Mouse (Mus musculus) intestine, embryonic 15.5 days (tissue): ENCODE measurements at regions not wholly inside any gene's neighbourhood (a gene's known extent, or its start where the extent isn't known, plus 50 kb on each side); places are given as distances from the start of the nearest gene placed in this dataset.

ENCODE experiments used
- ATAC-seq: fragments of 200-750 bp; cut with Nextera tagmentation; 2 replicates; pipeline ENCODE4 v1.8.0; 2017; ENCODE audit warnings: moderate TSS enrichment, moderate library complexity
- H3K27ac ChIP-seq: fragments of 300-500 bp; sonication (generic); 2 replicates; pipeline ENCODE4 v1.5.1; 2015; ENCODE audit warnings: mild to moderate bottlenecking, inconsistent platforms
- H3K27me3 ChIP-seq: fragments of 300-500 bp; sonication (generic); replicated peaks from 2 replicates; pipeline ENCODE4 v1.6.1; 2015; ENCODE audit warnings: inconsistent platforms
- H3K36me3 ChIP-seq: fragments of 300-500 bp; sonication (generic); 2 replicates; pipeline ENCODE4 v1.6.1; 2015; ENCODE audit warnings: inconsistent platforms
- H3K4me1 ChIP-seq: fragments of 300-500 bp; sonication (generic); replicated peaks from 2 replicates; pipeline ENCODE4 v1.6.1; 2015; ENCODE audit warnings: inconsistent platforms
- H3K4me2 ChIP-seq: fragments of 300-500 bp; sonication (generic); replicated peaks from 2 replicates; pipeline ENCODE4 v1.6.1; 2015; ENCODE audit warnings: mild to moderate bottlenecking, inconsistent platforms
- H3K4me3 ChIP-seq: fragments of 300-500 bp; sonication (generic); replicated peaks from 2 replicates; pipeline ENCODE4 v1.5.1; 2015; ENCODE audit warnings: inconsistent platforms
- H3K9ac ChIP-seq: fragments of 300-500 bp; sonication (generic); 2 replicates; pipeline ENCODE4 v1.6.1; 2015; ENCODE audit warnings: inconsistent platforms
- H3K9me3 ChIP-seq: fragments of 300-500 bp; sonication (generic); 2 replicates; pipeline ENCODE4 v1.6.1; 2016; ENCODE audit warnings: inconsistent platforms
- WGBS: fragments of 180-500 bp; shearing (Covaris S2); methylation state at CpG from one replicate; pipeline ENCODE4 v1.1.7; 2015; 5-methylcytosine and 5-hydroxymethylcytosine counted together

DNA sequence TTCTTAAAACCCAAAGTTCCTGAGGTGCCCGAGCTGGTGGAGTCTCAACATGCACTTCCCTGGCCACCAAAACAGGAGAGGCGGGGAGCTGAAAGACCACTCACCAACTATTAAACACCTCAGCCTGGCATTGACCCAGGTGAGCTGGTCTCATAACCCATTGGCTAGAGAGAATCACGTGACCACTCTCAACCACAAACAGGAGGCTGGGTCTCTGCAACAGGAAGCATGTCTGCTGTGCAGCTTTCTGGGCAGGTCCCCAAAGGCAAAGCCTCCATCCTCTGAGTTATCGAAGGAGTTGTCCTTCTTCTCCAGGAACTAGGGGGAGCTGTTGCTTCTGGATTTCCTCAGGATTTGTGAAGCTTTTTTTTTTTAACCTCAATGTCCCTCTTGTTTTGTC lies 242.5 kb downstream of the 3110018I06Rik start:
- Histone ChIP-seq H3K4me3 (no peak overlapping the region), H3K27ac (no peak overlapping the region), H3K36me3 (no peaks in the 10 kb centered on the region), H3K9me3 (no peaks in the 10 kb centered on the region), H3K4me1 (no peaks in the 10 kb centered on the region), H3K9ac (no peak overlapping the region), H3K27me3 (no peaks in the 10 kb centered on the region), H3K4me2 (no peak overlapping the region)
- no peak for ATAC-seq
- 77% methylated on average over 4 of the region's 4 CpGs for WGBS

GRCm38 (mm10) chr12:107734536-107734935 lies 246.1 kb downstream of the 3110018I06Rik start:
- no peak for ATAC-seq
- H3K27me3 ChIP-seq: no peaks in the 10 kb centered on the region
- H3K4me2 ChIP-seq: no peak overlapping the region
- 84% methylated on average over 6 of the region's 6 CpGs for WGBS
- no peak overlapping the region for H3K27ac ChIP-seq
- no peak overlapping the region for H3K9ac ChIP-seq
- no peaks in the 10 kb centered on the region for H3K9me3 ChIP-seq
- H3K4me1 ChIP-seq: no peaks in the 10 kb centered on the region
- no peak overlapping the region for H3K4me3 ChIP-seq
- no peaks in the 10 kb centered on the region for H3K36me3 ChIP-seq

DNA sequence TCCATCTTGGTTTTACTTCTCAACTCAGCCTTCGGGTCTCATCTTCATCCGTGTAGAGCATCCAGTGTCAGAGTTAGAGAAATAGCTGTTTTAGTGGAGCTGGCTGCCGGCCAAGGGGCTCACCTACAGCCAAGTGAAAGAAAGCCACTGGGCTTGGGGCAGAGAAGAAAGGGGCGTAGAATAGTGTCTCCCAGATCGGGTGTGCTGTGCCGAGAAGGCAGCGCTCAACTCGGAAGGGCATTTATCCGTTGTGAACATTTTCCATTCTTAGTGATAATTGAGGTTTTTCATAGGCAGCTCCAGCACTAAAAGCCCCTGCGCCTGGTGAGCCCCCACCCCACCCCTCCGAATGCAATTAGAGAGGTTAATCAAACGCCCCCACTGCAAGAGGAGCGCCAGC lies 254.2 kb downstream of the 3110018I06Rik start:
- no peak for ATAC-seq
- WGBS: 75% methylated on average over 13 of the region's 13 CpGs

DNA sequence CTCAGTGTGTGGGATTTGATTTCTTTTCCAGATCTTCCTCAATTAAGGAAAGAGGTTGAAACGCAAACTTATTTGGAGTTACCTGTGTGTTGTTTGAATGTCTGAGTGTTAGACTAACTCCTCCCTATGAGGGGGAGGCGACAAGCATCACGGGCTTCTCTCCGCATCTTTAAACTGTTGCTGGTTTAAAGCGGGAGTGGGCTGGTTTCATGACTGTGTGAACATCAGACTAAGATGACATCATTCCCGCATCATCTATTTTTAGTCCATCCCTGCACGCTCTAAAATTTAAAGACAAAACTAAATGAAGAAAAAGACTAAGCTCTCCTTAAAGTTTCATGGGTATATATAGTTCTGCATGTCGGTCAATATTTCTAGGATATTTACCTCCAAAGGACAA lies 256.4 kb downstream of the 3110018I06Rik start:
- H3K27ac ChIP-seq: no peak overlapping the region
- H3K4me2 ChIP-seq: no peak overlapping the region
- no peaks in the 10 kb centered on the region for H3K27me3 ChIP-seq
- ATAC-seq: no peak
- 83% methylated on average over 8 of the region's 8 CpGs for WGBS
- no peak overlapping the region for H3K9ac ChIP-seq
- H3K36me3 ChIP-seq: no peaks in the 10 kb centered on the region
- H3K4me1 ChIP-seq: no peaks in the 10 kb centered on the region
- no peaks in the 10 kb centered on the region for H3K9me3 ChIP-seq
- H3K4me3 ChIP-seq: no peak overlapping the region

More for the DNA sequence above, 254.2 kb downstream of the 3110018I06Rik start:
- Histone ChIP-seq H3K4me3 (no peak overlapping the region), H3K4me2 (no peak overlapping the region), H3K27me3 (no peaks in the 10 kb centered on the region), H3K36me3 (no peaks in the 10 kb centered on the region), H3K9ac (no peak overlapping the region), H3K4me1 (no peaks in the 10 kb centered on the region), H3K9me3 (no peaks in the 10 kb centered on the region), H3K27ac (no peak overlapping the region)

GRCm38 (mm10) chr12:107748481-107749380 lies 254.7 kb downstream of the Bcl11b start:
- ATAC-seq: no peak
- 59% methylated on average over 18 of the region's 18 CpGs for WGBS
- H3K27me3 ChIP-seq: no peaks in the 10 kb centered on the region

DNA sequence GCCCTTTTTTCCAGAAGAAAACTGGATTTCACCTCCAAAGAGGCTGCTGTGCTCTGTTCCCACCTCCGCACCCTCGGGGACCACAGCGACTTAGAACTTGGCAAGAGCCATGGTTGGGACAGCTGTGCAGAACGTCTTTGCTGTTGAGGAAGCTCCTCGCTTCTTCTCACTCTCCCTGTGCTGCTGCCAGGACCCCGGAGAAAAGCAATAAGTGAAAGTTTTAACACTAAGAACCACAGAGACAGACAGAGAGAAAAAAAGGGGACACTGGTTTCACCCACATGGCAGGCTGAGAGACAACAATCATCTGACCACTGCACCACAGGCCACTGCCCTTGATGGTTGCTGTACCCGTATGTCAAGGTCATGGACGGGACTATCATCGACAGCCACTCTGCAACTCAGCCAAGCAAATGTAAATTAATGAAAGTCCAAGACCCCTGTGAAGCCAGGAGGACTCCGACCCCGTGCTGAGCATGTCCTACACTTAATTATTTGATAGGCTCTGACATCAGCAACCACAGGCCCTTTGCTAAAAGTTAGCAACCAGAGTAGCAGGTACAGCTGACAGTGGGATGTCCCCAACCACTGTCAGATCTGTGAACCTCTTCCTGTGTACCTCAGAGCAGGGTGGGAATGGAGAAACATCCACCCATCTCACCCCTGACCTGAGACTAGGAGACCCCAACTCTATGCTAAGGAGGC lies 253.9 kb downstream of the Bcl11b start:
- Histone ChIP-seq H3K27ac (no peak overlapping the region), H3K9ac (no peak overlapping the region), H3K36me3 (no peaks in the 10 kb centered on the region), H3K27me3 (no peaks in the 10 kb centered on the region), H3K9me3 (no peaks in the 10 kb centered on the region), H3K4me3 (no peak overlapping the region), H3K4me2 (no peak overlapping the region), H3K4me1 (peaks cover 13% of the 10 kb centered on the region)
- WGBS: 80% methylated on average over 11 of the region's 11 CpGs
- no peak for ATAC-seq

More at GRCm38 (mm10) chr12:107748481-107749380, 254.7 kb downstream of the Bcl11b start:
- H3K4me3 ChIP-seq: no peak overlapping the region
- no peak overlapping the region for H3K9ac ChIP-seq
- peaks cover 13% of the 10 kb centered on the region for H3K4me1 ChIP-seq
- H3K4me2 ChIP-seq: no peak overlapping the region
- H3K36me3 ChIP-seq: no peaks in the 10 kb centered on the region
- H3K27ac ChIP-seq: no peak overlapping the region
- no peaks in the 10 kb centered on the region for H3K9me3 ChIP-seq

- Histone ChIP-seq H3K27me3 (no peaks in the 10 kb centered on the region), H3K27ac (no peak overlapping the region), H3K4me3 (no peak overlapping the region), H3K9ac (no peak overlapping the region), H3K9me3 (no peaks in the 10 kb centered on the region), H3K4me2 (no peak overlapping the region), H3K36me3 (no peaks in the 10 kb centered on the region), H3K4me1 (peaks cover 19% of the 10 kb centered on the region)
- 82% methylated on average over 8 of the region's 8 CpGs for WGBS
- peak; percentile 18 for ATAC-seq
Measured at GRCm38 (mm10) chr12:107750285-107750927, 253.0 kb downstream of the Bcl11b start.

DNA sequence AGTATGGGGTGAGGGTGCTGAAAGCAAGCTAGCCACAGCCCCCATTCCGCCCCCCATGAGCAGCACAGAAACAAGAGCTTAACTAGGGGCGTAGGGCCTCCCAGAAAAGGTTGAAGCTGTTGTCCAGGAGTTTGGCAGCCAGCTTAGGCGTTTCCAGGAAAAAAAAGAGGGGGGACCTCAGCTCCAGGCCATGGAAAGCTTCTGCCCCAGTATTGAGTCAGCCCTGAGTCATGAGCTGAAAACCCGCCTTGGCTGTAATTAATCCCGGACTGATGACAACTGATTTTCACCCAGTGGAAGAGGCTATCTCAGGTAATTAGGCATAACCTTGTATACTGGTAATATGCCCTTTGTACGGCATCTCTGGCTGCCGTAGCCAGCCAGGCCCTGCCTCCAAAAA lies 251.3 kb downstream of the Bcl11b start:
- 61% methylated on average over 7 of the region's 7 CpGs for WGBS
- H3K9me3 ChIP-seq: no peaks in the 10 kb centered on the region
- no peak overlapping the region for H3K4me3 ChIP-seq
- ATAC-seq: peak; percentile 15; the same call in 1 of the 2 replicates
- peaks cover 28% of the 10 kb centered on the region for H3K4me1 ChIP-seq
- H3K36me3 ChIP-seq: no peaks in the 10 kb centered on the region
- no peaks in the 10 kb centered on the region for H3K27me3 ChIP-seq
- H3K27ac ChIP-seq: no peak overlapping the region
- no peak overlapping the region for H3K4me2 ChIP-seq
- no peak overlapping the region for H3K9ac ChIP-seq

- no peak overlapping the region; the same call in 1 of the 2 replicates for H3K4me2 ChIP-seq
- H3K9me3 ChIP-seq: no peaks in the 10 kb centered on the region
- no peak overlapping the region for H3K4me3 ChIP-seq
- WGBS: 27% methylated on average over 8 of the region's 8 CpGs
- H3K9ac ChIP-seq: no peak overlapping the region
- no peak overlapping the region for H3K27ac ChIP-seq
- ATAC-seq: peak; percentile 54
- no peaks in the 10 kb centered on the region for H3K27me3 ChIP-seq
- H3K4me1 ChIP-seq: peaks cover 30% of the 10 kb centered on the region
- H3K36me3 ChIP-seq: no peaks in the 10 kb centered on the region
Measured at GRCm38 (mm10) chr12:107752587-107752986, 250.8 kb downstream of the Bcl11b start.

DNA sequence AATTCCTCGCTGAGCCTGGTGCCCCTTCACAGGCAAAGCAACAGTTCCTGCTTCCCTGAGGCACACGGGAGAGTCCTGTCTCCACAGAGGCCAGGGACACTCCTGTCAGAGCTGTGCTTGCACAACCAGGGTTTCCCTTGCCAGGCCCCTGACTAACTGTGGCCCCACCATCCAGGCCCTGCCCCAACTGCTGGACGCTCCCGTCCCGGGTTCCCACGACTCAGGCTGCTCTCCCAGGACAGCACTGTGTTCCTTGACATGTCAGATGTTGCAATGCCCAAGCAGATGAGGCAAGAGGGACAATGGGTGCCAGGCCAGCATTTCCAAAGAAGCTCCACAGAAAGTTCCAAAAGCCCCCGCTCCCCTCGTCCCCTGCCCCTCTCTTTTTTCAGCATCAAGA lies 250.4 kb downstream of the Bcl11b start:
- peak; percentile 74 for ATAC-seq
- no peak overlapping the region for H3K9ac ChIP-seq
- H3K4me2 ChIP-seq: no peak overlapping the region; the same call in 1 of the 2 replicates
- H3K9me3 ChIP-seq: no peaks in the 10 kb centered on the region
- 49% methylated on average over 8 of the region's 8 CpGs for WGBS
- H3K36me3 ChIP-seq: no peaks in the 10 kb centered on the region
- H3K4me3 ChIP-seq: no peak overlapping the region
- H3K4me1 ChIP-seq: peaks cover 34% of the 10 kb centered on the region
- 0 out of 2 replicates have a peak overlapping the region, but pooled peaks have one; percentile 17 for H3K27ac ChIP-seq
- H3K27me3 ChIP-seq: no peaks in the 10 kb centered on the region

DNA sequence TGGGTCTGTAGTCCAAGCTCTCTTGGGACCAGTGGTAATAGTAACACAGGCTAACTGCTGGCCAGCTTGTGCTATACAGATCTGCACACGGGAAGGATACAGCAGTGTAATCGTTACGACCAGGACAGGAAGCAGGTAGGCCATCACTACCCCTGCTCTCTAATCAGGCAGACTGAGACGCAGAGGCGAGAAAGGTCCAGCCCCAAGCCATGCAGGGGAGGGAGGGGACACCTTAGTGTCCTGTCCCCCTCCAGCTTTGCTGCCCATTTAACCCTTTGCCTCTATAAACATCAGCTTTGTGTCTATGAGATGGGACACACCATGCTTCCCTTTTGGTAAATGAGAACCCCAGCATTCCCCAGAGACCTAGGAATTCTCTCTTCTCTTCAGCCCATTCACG lies 249.9 kb downstream of the Bcl11b start:
- Histone ChIP-seq H3K27ac (peak overlapping the region; percentile 17; the same call in 1 of the 2 replicates), H3K27me3 (no peaks in the 10 kb centered on the region), H3K9me3 (no peaks in the 10 kb centered on the region), H3K36me3 (no peaks in the 10 kb centered on the region), H3K4me1 (peaks cover 40% of the 10 kb centered on the region), H3K4me2 (no peak overlapping the region), H3K4me3 (no peak overlapping the region), H3K9ac (no peak overlapping the region)
- no peak for ATAC-seq
- WGBS: 65% methylated on average over 6 of the region's 6 CpGs

DNA sequence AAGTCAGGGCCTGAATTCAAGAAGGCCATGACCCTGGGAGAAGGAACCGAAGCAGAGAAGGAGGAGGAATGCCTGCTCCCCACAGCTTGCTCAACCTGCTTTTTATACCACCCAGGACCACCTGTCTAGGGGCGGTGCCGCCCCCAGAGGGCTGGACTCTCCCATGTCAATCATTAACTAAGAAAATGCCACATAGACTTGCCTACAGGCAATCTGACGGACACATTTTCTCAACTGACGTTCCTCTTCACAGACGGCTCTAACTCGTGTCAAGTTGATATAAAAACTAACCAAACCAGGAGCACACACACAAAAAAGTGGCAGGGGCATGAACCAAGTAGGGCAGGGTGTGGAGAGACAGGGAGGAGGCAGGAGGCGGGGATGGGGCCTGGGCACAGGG lies 248.5 kb downstream of the Bcl11b start:
- no peak overlapping the region; the same call in 1 of the 2 replicates for H3K4me2 ChIP-seq
- H3K4me1 ChIP-seq: peaks cover 41% of the 10 kb centered on the region
- H3K36me3 ChIP-seq: no peaks in the 10 kb centered on the region
- 61% methylated on average over 8 of the region's 8 CpGs for WGBS
- no peak overlapping the region for H3K4me3 ChIP-seq
- ATAC-seq: peak; percentile 29
- H3K9me3 ChIP-seq: no peaks in the 10 kb centered on the region
- H3K27ac ChIP-seq: no peak overlapping the region; the same call in 1 of the 2 replicates
- H3K9ac ChIP-seq: no peak overlapping the region
- H3K27me3 ChIP-seq: no peaks in the 10 kb centered on the region
